Mouse (Mus musculus) erythroblast, embryonic 14.5 days (primary cell): ENCODE measurements around the gene Chd5.

Experiments
- GATA1 ChIP-seq: IDR thresholded peaks from 2 replicates; pipeline ENCODE4 v1.6.1; 2012; ENCODE audit warnings: low read length, inconsistent platforms, mixed read lengths
- TAL1 ChIP-seq: IDR thresholded peaks from 3 replicates; pipeline ENCODE4 v1.6.1; 2012; ENCODE audit warnings: low read length, inconsistent platforms, mixed read lengths

DNA sequence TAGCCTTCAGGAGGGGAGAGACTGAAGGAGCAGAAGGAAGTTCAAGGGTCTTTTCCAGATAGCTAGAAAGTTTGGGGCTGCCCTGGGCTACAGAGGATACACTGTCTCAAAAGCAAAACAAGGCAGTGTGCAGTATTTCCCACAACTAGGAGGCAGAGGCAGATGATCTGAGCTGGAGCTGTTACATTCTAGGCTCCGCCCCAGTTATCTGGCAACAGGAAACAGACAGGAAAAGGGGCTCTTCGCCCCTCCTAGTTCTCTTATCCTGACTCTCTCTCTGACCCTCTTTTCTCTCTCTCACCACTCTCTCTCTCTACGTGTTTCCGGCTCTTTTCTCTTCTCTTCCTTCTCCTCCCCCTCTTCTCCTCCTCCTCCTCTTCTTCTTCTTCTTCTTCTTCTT is 42.5 kb upstream of the Chd5 start:
- TF ChIP-seq GATA1, result no peak
- no peak for TF ChIP-seq TAL1
